Mouse (Mus musculus) limb, embryonic 15.5 days (tissue): Measurements from ENCODE around the gene Mrps35. TPM values are rescaled to one million over a fixed set of nuclear protein-coding genes. Genes with fewer than 3 reads are reported as not detected.

Experiments used
- ATAC-seq: fragments of 200-750 bp; cut with Nextera tagmentation; 2 replicates; pipeline ENCODE4 v1.8.0; 2017; ENCODE audit warnings: low read depth, moderate TSS enrichment; ENCODE audit not compliant: insufficient number of reproducible peaks, low FRiP score, low TSS enrichment
- H3K27ac ChIP-seq: fragments of 300-500 bp; sonication (generic); 2 replicates; pipeline ENCODE4 v1.5.1; 2015; ENCODE audit warnings: moderate library complexity, mild to moderate bottlenecking, inconsistent platforms
- H3K27me3 ChIP-seq: fragments of 300-500 bp; sonication (generic); 2 replicates; pipeline ENCODE4 v1.6.1; 2015; ENCODE audit warnings: inconsistent platforms
- H3K36me3 ChIP-seq: fragments of 300-500 bp; sonication (generic); 2 replicates; pipeline ENCODE4 v1.6.1; 2015; ENCODE audit warnings: inconsistent platforms
- H3K4me1 ChIP-seq: fragments of 300-500 bp; sonication (generic); 2 replicates; pipeline ENCODE4 v1.6.1; 2015; ENCODE audit warnings: inconsistent platforms
- H3K4me2 ChIP-seq: fragments of 300-500 bp; sonication (generic); 2 replicates; pipeline ENCODE4 v1.6.1; 2015; ENCODE audit warnings: mild to moderate bottlenecking, inconsistent platforms
- H3K4me3 ChIP-seq: fragments of 300-500 bp; sonication (generic); 2 replicates; pipeline ENCODE4 v1.5.1; 2015; ENCODE audit warnings: mild to moderate bottlenecking, inconsistent platforms
- H3K9ac ChIP-seq: fragments of 300-500 bp; sonication (generic); 2 replicates; pipeline ENCODE4 v1.6.1; 2015; ENCODE audit warnings: inconsistent platforms
- H3K9me3 ChIP-seq: fragments of 300-500 bp; sonication (generic); 2 replicates; pipeline ENCODE4 v1.6.1; 2016; ENCODE audit warnings: inconsistent platforms
- WGBS: fragments of 180-500 bp; shearing (Covaris S2); methylation state at CpG from one replicate; pipeline ENCODE4 v1.1.7; 2015; 5-methylcytosine and 5-hydroxymethylcytosine counted together
- polyA plus RNA-seq: library from polyadenylated mRNA; unstranded; fragments of >200 nt; fragmentation: Nextera tagmentation; extraction: Ambion mirVana; gene quantifications from 2 replicates; pipeline ENCODE4 v1.2.1, GENCODE M21; 2015

Mrps35 gene
- polyA plus RNA-seq, result 78.9 and 90.0 TPM in 2 replicates

GRCm38 (mm10) chr6:147042291-147043290 lies at the start of gene Mrps35:
Mrps35 (plus strand) TSS chr6:147042764.
- Histone ChIP-seq H3K27me3 (no peaks in the 10 kb centered on the region), H3K9ac (peak within 1 kb of the TSS; percentile 86), H3K4me3 (peak within 1 kb of the TSS; percentile 85), H3K9me3 (no peaks in the 10 kb centered on the region), H3K36me3 (peaks cover 17% of the 10 kb centered on the region), H3K27ac (peak within 1 kb of the TSS; percentile 89), H3K4me2 (peak within 1 kb of the TSS; percentile 63), H3K4me1 (peaks cover 13% of the 10 kb centered on the region)
- ATAC-seq, result peak; percentile 91
- 4% methylated on average over 64 of the region's 66 CpGs for WGBS

DNA sequence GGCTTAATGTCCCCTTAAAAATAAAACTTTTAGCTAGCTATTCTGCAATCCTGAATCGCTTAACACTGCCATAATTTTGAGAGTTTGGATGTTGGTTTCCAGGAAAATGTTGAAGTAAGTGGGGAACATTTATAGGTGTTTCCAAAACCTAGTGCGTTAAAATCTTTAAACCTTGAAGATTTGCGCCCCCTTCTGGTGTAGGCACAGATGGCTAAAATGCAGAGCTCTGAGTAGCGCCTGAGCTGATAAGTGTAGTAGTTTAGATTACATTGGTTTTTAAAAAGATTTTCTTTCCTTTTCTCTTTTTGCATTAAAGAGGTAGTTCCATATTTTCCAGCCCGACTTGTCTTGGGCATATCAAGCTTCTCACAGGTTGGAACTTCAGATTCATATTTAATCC lies 48.3 kb upstream of the Mrps35 start:
- Histone ChIP-seq H3K4me2 (no peak overlapping the region), H3K4me1 (no peaks in the 10 kb centered on the region), H3K4me3 (no peak overlapping the region), H3K9ac (no peak overlapping the region), H3K9me3 (no peaks in the 10 kb centered on the region), H3K27me3 (no peaks in the 10 kb centered on the region), H3K27ac (no peak overlapping the region), H3K36me3 (peaks cover 32% of the 10 kb centered on the region)
- 42% methylated on average over 5 of the region's 5 CpGs for WGBS
- ATAC-seq, result no peak

DNA sequence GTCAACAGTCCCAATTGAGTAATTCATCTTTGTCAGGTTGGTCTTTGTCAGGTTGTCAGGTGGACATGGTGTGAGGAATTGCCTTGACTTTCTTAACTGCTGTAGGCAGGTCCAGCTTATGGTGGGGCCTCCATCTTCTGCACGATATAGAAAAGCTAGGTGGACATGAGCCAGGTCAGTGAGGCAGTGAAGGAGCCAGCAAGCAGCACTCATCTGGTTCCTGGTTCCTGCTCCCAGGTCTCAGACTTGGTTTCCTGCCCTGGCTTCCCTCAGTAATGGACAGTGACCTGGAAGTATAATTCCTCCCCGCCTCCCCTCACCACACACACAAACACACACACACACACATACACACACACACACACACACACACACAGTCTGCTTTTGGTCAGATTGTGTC lies 47.2 kb upstream of the Mrps35 start:
- no peak for ATAC-seq
- Histone ChIP-seq H3K4me3 (no peak overlapping the region), H3K9me3 (no peaks in the 10 kb centered on the region), H3K4me1 (no peaks in the 10 kb centered on the region), H3K36me3 (peaks cover 42% of the 10 kb centered on the region), H3K9ac (no peak overlapping the region), H3K27ac (no peak overlapping the region), H3K27me3 (no peaks in the 10 kb centered on the region), H3K4me2 (no peak overlapping the region)
- 85% methylated on average over 2 of the region's 2 CpGs for WGBS

- no peak overlapping the region for H3K27ac ChIP-seq
- no peaks in the 10 kb centered on the region for H3K4me1 ChIP-seq
- no peak for ATAC-seq
- no peaks in the 10 kb centered on the region for H3K27me3 ChIP-seq
- H3K4me2 ChIP-seq, result no peak overlapping the region
- H3K36me3 ChIP-seq, result peaks cover 47% of the 10 kb centered on the region
- 85% methylated on average over 6 of the region's 6 CpGs for WGBS
- H3K9ac ChIP-seq, result no peak overlapping the region
- no peaks in the 10 kb centered on the region for H3K9me3 ChIP-seq
- H3K4me3 ChIP-seq, result no peak overlapping the region
These were observed 46.7 kb upstream of the Mrps35 start for GRCm38 (mm10) chr6:146995878-146996277.

GRCm38 (mm10) chr6:146997006-146997405 lies 45.6 kb upstream of the Mrps35 start:
- H3K27ac ChIP-seq, result no peak overlapping the region
- no peak for ATAC-seq
- WGBS, result 85% methylated on average over 6 of the region's 6 CpGs
- H3K9ac ChIP-seq, result no peak overlapping the region
- peaks cover 58% of the 10 kb centered on the region for H3K36me3 ChIP-seq
- no peaks in the 10 kb centered on the region for H3K4me1 ChIP-seq
- no peak overlapping the region for H3K4me3 ChIP-seq
- no peak overlapping the region for H3K4me2 ChIP-seq
- no peaks in the 10 kb centered on the region for H3K9me3 ChIP-seq
- H3K27me3 ChIP-seq, result no peaks in the 10 kb centered on the region

DNA sequence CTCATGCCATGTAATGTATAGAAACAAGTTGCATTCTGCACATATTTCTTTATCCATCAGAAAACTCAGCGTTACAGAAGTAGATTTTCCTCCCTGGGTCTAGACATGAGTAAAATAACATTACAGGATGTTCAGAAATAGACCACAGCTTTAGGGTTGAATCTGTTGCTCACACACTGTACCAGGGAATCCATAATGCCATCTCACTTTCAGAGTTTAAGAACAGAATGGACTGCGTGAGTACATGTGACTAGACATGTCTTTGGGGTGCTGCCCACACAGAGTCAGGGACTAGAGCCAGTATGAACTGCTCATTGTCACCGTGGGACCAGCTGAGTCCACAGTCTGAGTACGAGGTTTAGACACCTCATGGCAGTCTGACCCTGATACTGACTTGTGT lies 43.9 kb upstream of the Mrps35 start:
- Histone ChIP-seq H3K27me3 (no peaks in the 10 kb centered on the region), H3K36me3 (peaks cover 63% of the 10 kb centered on the region), H3K9me3 (no peaks in the 10 kb centered on the region), H3K9ac (no peak overlapping the region), H3K4me3 (no peak overlapping the region), H3K27ac (no peak overlapping the region), H3K4me1 (no peaks in the 10 kb centered on the region), H3K4me2 (no peak overlapping the region)
- 88% methylated on average over 4 of the region's 4 CpGs for WGBS
- no peak for ATAC-seq

- H3K9ac ChIP-seq, result no peak overlapping the region
- no peak for ATAC-seq
- no peak overlapping the region for H3K27ac ChIP-seq
- H3K4me2 ChIP-seq, result no peak overlapping the region
- 87% methylated on average over 9 of the region's 9 CpGs for WGBS
- H3K36me3 ChIP-seq, result peaks cover 69% of the 10 kb centered on the region
- no peaks in the 10 kb centered on the region for H3K9me3 ChIP-seq
- H3K4me3 ChIP-seq, result no peak overlapping the region
- no peaks in the 10 kb centered on the region for H3K4me1 ChIP-seq
- H3K27me3 ChIP-seq, result no peaks in the 10 kb centered on the region
These were observed 43.3 kb upstream of the Mrps35 start for GRCm38 (mm10) chr6:146999302-146999701.

DNA sequence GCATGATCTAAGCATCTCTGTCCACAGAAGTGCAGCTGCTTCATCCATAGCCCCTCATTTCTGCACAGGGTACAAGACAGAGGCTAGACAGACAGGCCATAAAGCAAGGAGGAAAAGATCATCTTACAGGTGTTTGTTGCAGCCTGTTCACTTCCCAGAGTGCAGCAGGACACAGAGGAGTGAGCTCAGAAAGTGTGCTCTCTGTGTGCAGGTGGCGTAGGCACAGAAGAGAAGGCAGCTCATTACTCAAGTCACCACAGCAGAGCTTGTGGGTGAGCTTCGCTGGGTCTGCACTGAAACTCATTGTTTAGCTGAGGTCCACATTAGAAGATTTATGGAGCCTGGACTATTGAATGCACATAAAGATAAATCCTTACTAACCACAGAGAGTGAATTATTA lies 42.8 kb upstream of the Mrps35 start:
- 54% methylated on average over 2 of the region's 2 CpGs for WGBS
- Histone ChIP-seq H3K4me3 (no peak overlapping the region), H3K9me3 (no peaks in the 10 kb centered on the region), H3K27me3 (no peaks in the 10 kb centered on the region), H3K36me3 (peaks cover 69% of the 10 kb centered on the region), H3K27ac (no peak overlapping the region), H3K4me1 (no peaks in the 10 kb centered on the region), H3K9ac (no peak overlapping the region), H3K4me2 (no peak overlapping the region)
- ATAC-seq, result no peak

- no peak for ATAC-seq
- H3K4me2 ChIP-seq, result no peak overlapping the region
- no peaks in the 10 kb centered on the region for H3K27me3 ChIP-seq
- 64% methylated on average over 3 of the region's 3 CpGs for WGBS
- H3K9me3 ChIP-seq, result no peaks in the 10 kb centered on the region
- H3K36me3 ChIP-seq, result peaks cover 46% of the 10 kb centered on the region
- no peak overlapping the region for H3K27ac ChIP-seq
- no peaks in the 10 kb centered on the region for H3K4me1 ChIP-seq
- no peak overlapping the region for H3K4me3 ChIP-seq
- no peak overlapping the region for H3K9ac ChIP-seq
These were observed 34.4 kb upstream of the Mrps35 start for GRCm38 (mm10) chr6:147008148-147008547.

DNA sequence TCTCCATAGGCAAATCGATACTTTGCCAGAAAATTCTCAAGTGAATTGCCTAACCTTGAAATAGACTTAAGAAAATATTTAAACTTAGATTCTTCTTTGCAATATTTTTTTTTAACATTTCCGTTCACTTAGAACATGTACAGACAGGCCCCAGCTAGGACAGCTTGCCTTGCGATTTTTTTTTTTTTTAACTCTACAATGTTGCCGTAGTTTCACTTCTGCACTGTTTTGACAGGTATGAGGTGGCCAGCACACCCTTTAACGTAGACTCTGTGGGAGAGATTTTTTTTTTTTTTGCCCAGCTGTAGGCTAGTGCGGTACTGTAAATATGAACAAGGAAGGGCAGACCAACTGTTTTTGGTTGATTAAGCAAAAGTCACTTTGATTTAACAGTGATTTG lies 32.2 kb upstream of the Mrps35 start:
- Histone ChIP-seq H3K9ac (no peak overlapping the region), H3K4me3 (no peak overlapping the region), H3K4me1 (no peaks in the 10 kb centered on the region), H3K27ac (no peak overlapping the region), H3K36me3 (peaks cover 56% of the 10 kb centered on the region), H3K4me2 (no peak overlapping the region), H3K9me3 (no peaks in the 10 kb centered on the region), H3K27me3 (no peaks in the 10 kb centered on the region)
- ATAC-seq, result no peak
- 66% methylated on average over 6 of the region's 6 CpGs for WGBS

DNA sequence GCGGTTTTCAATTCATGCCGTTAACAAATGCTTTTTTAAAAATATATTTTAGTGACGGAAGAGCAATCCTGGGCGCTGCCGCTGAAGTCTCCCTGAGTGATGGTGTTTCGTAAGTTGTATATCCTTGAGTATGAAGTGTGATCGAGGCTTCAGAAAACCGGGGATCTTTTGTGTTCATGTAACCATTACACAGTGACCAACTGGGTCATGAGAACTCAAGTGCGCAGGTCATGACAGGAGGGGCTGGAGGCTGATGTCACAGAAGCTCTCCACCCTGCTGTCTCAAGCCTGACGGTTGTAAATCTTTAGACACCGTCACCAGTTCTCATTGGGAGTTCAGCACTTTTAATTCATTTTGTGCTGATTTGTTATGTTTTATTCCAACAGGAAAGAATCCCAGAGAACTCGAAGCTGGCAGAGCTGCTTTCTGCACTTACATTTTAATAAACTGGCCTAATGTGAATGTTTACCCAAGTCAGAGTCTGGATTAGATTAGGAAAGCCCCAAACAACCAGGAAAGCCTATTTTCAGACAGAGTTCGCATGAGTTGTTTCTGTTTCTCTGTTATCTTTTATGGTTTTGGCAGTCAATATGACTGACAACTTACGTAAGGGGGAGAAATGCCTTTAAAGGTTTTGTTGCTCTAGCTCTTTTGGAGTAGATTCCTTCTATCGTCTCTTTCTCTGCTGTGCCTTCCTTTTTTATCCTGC lies 31.6 kb upstream of the Mrps35 start:
- Histone ChIP-seq H3K9me3 (no peaks in the 10 kb centered on the region), H3K36me3 (peaks cover 58% of the 10 kb centered on the region), H3K4me3 (no peak overlapping the region), H3K27me3 (no peaks in the 10 kb centered on the region), H3K4me2 (no peak overlapping the region), H3K27ac (0 out of 2 replicates have a peak overlapping the region, but pooled peaks have one; percentile 23), H3K9ac (no peak overlapping the region), H3K4me1 (no peaks in the 10 kb centered on the region)
- ATAC-seq, result no peak
- WGBS, result 69% methylated on average over 15 of the region's 15 CpGs

DNA sequence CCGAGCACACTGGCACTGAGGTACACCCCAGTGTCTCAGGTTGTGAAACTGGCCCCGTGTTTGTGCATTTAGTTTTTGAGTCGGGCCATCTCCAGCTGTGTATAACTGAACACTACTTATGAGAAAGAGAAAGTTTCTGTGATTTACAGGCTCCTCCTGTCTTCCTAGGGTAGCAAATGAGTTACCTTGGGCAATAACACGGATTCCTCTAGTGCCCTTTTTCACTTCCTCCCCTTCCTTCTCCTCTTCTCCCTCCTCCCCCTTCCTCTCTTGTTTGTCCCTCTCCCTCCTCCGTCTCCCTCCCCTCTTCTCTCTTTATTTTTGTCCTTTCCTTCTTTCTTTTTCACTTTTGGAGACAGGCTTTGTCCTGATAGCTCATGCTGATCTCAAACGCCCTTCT lies 31.0 kb upstream of the Mrps35 start:
- Histone ChIP-seq H3K9me3 (no peaks in the 10 kb centered on the region), H3K9ac (no peak overlapping the region), H3K4me3 (no peak overlapping the region), H3K4me1 (no peaks in the 10 kb centered on the region), H3K36me3 (peaks cover 61% of the 10 kb centered on the region), H3K27ac (0 out of 2 replicates have a peak overlapping the region, but pooled peaks have one; percentile 23), H3K27me3 (no peaks in the 10 kb centered on the region), H3K4me2 (no peak overlapping the region)
- 53% methylated on average over 6 of the region's 6 CpGs for WGBS
- ATAC-seq, result no peak
